Mouse (Mus musculus): ENCODE results near the gene Gm29094. TPM values are rescaled to one million over a fixed set of nuclear protein-coding genes. Genes with fewer than 3 reads are reported as not detected.
"Not testable (repeated sequence)": the region's sequence is repeated elsewhere in the genome, so short reads cannot be mapped to it uniquely, and the experiment has no call there.

Gene Gm29094
- total RNA-seq, 4 experiments from 2014 or later: not detected

DNA sequence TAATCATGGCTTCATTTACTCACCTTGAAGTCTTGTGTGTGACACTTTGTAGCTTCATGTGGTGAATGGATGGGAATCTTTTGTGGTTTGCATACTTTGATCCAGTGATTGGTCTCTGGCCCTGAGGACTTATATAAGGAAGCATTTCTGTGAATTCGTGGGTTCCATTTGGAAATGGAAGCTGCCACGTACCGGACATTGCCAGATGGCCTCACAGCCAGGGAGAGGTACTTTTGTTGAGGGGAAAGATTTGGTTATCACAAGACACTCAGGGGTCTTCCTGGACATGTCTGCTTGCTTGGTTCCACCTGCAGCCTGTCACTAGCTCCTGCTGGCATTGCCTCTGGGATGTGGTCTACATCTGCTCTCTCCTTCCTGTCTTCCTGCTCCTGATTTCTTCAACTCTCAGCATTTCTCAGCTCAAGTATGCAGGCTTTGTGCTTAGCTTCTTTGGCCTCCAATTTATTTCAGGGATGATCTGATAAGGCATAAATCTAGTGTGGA is 41.4 kb downstream of the Gm29094 start:
- not testable (repeated sequence) for DNase-seq (ENCODE audit: low spot score in 2 of 2)

DNA sequence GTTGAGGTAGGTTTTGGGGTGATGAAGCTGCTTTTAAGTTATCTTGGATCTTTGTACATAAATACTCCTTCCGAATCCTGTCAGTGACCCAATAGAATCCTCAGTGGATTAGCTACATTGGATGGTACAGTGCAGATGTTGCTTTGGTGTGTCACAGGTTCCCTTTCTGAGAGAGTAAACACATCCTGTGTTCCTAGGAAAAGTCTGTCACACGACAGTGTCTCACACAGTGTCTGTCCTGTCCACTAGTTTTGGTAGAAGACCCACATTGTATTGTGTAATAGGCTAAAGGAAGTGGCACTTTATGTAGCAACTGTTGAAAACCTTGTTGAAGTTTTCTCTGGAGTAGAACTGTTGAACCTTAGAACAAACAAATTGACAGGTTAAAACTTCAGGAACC is 54.2 kb downstream of the Gm29094 start:
- no peak for DNase-seq (ENCODE audit: low spot score in 2 of 2)

DNA sequence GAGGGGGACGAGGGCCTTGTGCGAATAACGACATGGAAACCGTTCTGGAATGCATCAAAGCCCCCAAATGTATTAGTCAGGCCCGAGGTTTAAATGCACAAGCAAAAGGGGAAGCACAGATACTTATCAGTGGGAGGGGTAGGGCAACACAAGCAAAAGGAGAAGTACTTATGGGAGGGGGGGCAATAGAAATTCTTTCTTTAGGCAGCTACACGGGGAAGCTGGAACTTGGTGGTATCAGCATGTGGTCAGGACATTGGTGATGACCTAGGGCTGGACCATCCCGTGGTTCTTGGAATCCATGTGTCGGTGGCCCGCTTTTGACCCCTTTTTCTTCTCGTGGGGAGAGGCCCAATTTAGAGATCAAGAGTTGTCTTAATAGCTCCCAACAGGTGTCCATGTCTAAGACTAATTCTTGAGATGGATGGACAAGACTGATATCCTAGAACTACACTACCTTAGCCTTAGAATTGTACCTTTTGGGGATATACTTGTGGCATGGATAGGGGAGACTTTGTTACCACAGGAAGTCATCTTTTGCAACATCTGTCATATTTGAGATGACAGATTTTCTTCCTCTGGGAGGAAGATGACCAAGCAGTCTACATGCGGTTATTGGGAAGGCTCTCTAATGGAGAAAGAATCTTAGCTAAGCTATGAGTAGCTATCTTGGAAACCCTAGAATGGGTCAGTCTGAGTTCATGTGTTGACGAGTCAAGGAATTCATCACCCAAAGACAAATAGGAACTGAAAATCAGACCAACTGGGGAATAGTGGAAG is 57.6 kb downstream of the Gm29094 start:
- DNase-seq (ENCODE audit: low spot score in 2 of 2): no peak

DNA sequence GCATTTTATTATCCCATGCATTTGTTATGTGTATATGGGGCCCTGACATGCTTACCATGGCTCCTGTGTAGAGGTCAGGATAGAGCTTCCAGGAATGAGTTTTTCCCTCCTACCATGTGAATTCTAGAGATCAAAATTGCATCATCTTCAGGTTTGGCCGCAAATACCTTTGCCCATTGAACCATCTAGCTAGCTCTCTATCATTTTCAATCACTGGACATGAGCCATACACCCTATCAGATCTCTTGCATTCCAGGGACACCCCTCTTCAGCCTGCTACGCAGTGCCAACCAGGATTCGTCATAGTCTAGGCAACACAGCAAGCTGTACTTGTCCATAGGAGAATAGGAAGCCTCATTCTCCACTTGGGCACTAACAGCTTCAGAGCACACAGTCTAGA is 64.8 kb downstream of the Gm29094 start:
- no peak for DNase-seq (ENCODE audit: low spot score in 2 of 2)

DNA sequence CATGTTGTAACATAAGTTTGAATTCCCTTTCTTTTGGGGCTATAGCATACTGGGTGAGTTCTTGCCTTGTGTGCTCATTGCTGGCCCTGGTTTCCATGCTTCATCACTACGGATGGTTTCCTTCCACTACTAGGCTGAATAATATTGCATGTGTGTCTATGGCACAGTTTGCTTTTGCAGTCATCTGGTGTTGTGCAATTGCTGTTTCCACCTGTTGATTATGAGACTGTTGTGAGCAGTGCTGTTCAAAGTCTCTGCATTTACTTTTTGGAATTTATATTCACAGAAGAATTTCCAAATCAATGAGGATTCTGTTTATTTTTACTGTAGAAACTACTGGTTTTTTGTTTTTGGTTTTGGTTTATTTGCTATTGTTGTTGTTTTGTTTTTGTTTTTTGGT is 65.4 kb downstream of the Gm29094 start:
- no peak for DNase-seq (ENCODE audit: low spot score in 2 of 2)

Other genes starting within 250 kb of the Gm29094 start
- gene Bcl2a1a, start 242.5 kb upstream of the Gm29094 start, total RNA-seq (2022): not detected
- not detected for gene Trim43b, start 106.5 kb upstream of the Gm29094 start, total RNA-seq (2022)
- not detected for gene Bcl2a1b, start 170 bp upstream of the Gm29094 start, total RNA-seq (2022)
- 10 to 100 TPM; 11.9 to 15.4 (median 14.4) TPM for gene Mthfs, start 11.3 kb downstream of the Gm29094 start, total RNA-seq (2022)

All from gastrocnemius, adult 8-10 months (tissue).